ENCODE assay signal across 9 mouse cellular contexts in the genomic region with DNA sequence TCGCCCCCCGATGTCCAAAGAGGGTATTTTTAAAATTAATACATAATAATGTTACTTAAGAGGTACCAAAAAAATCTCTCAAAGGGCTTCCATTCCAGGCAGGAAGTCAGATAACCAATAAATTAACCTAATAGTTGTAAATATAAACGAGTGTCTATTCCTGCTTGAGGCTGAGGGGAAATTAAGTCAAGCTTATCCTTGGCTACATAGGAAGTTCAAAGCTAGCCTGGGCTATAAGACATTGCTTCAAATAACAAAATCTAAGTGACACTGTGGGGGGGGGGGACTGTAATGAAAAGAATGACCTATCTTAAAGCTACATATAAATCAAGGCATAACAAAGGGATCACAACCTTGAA. TPM values are rescaled to one million over a fixed set of nuclear protein-coding genes. Genes with fewer than 3 reads are reported as not detected.
DNase-seq lines count a peak whose midpoint lies in the region; ATAC-seq and TF ChIP-seq lines count a peak whose summit lies in the region.
"Had no signal": no experiment of that assay in that cellular context is flagged by ENCODE, and none has a peak within 500 bp of the region (broad histone marks: within the 10 kb centered on the region; RNA-seq: fewer than 3 reads in every experiment).

No protein-coding gene starts in this region.

- H3K4me3 ChIP-seq in heart, adult 2 months: peak overlapping the region; percentile 65
- H3K4me3 ChIP-seq in liver, embryonic 13.5 days (replicated peaks): peak overlapping the region; percentile 100

- H3K9ac ChIP-seq in heart, adult 2 months (ENCODE audit: low read depth, low read length): no peak overlapping the region
- H3K9ac ChIP-seq in liver, embryonic 13.5 days: peak overlapping the region; percentile 98

- peaks cover 3% of the 10 kb centered on the region; the same call in 1 of the 2 replicates for H3K79me2 ChIP-seq in heart, adult 2 months (replicated peaks; ENCODE audit: control insufficient read depth, insufficient read depth, low read length)

- intact Hi-C loops in heart, adult 2 months (cut with DNase I): loop anchor here (1.0 to 5.0 kb wide), 3 partner anchors 48 to 264 kb away; a partner anchor contains a TSS
- intact Hi-C loops in left cerebral cortex, postnatal 25 days (cut with DNase I): loop anchor here (5.0 kb wide), 1 partner anchor 69 kb away; no protein-coding TSS in a partner anchor

- no peaks in the 10 kb centered on the region for H3K9me3 ChIP-seq in liver, embryonic 13.5 days (replicated peaks)

- no peaks in the 10 kb centered on the region for H3K27me3 ChIP-seq in heart, adult 2 months (ENCODE audit: control insufficient read depth, insufficient read depth, low read length)
- H3K27me3 ChIP-seq in liver, embryonic 13.5 days: no peaks in the 10 kb centered on the region

- TF ChIP-seq POLR2A in heart, adult 2 months (IDR thresholded peaks at IDR 0.05; ENCODE audit: insufficient read depth, low read depth, low read length): no peak

- TF ChIP-seq CTCF in heart, adult 2 months (IDR thresholded peaks at IDR 0.05): no peak

- no peak for ATAC-seq in liver, embryonic 13.5 days (ENCODE audit: low read depth)

- peak overlapping the region; percentile 96 for H3K27ac ChIP-seq in heart, adult 2 months
- peak overlapping the region; percentile 92; the same call in 1 of the 2 replicates for H3K27ac ChIP-seq in liver, embryonic 13.5 days

- H3K4me1 ChIP-seq in heart, adult 2 months (ENCODE audit: control insufficient read depth, insufficient read depth, low read length): peaks cover 6% of the 10 kb centered on the region
- peaks cover 30% of the 10 kb centered on the region for H3K4me1 ChIP-seq in liver, embryonic 13.5 days (replicated peaks)

- WGBS in heart, adult 2 months: 3% methylated on average over 3 of the region's 3 CpGs
- 9% methylated on average over 3 of the region's 3 CpGs for WGBS in liver, embryonic 13.5 days (ENCODE audit: insufficient replicate concordance)

- peaks cover 12% of the 10 kb centered on the region for H3K36me3 ChIP-seq in heart, adult 2 months (ENCODE audit: control insufficient read depth, insufficient read depth, low read length)
- no peaks in the 10 kb centered on the region for H3K36me3 ChIP-seq in liver, embryonic 13.5 days

- DNase-seq in heart, adult 2 months: no peak
- DNase-seq in heart, adult 8-10 months (ENCODE audit: low spot score): no peak
- peak; percentile 16 for DNase-seq in thymus, postnatal 14 days
- no peak for DNase-seq in thymus, postnatal 25 days
- DNase-seq in liver, embryonic 13.5 days: no peak
- no peak for DNase-seq in cerebellum, adult 18-20 months
- DNase-seq in spleen, postnatal 36 days (ENCODE audit: low spot score in 2 of 2): no peak
- no peak for DNase-seq in left cerebral cortex, postnatal 25 days (ENCODE audit: low spot score in 2 of 2)

- H3K4me2 ChIP-seq in liver, embryonic 13.5 days: peak overlapping the region; percentile 70; the same call in 1 of the 2 replicates

- TF ChIP-seq EP300 in heart, adult 2 months (IDR thresholded peaks at IDR 0.05; ENCODE audit: insufficient read depth, low read depth, low read length): no peak

RNA-seq across cellular contexts. Expression of a gene that starts 0.5 kb away (rescaled TPM):
- 10 to 100 TPM; 14.8 to 18.0 TPM for total RNA-seq in heart, adult 2 months (2021)
- polyA plus RNA-seq in heart, adult 2 months (2012; rRNA removed): 11.7 and 16.8 TPM in 2 replicates
- 10 to 100 TPM; 16.4 to 22.3 (median 17.8) TPM for total RNA-seq in heart, adult 8-10 months (2022)
- 18.0 and 22.6 TPM in 2 replicates for polyA plus RNA-seq in liver, embryonic 13.5 days (2015; fragmentation: Nextera tagmentation; extraction: Ambion mirVana)
- total RNA-seq in left cerebral cortex, postnatal 25 days (2021): 10 to 100 TPM; 46.6 to 55.7 TPM

RNA-seq across cellular contexts. Expression of a gene that starts 22.6 kb away (rescaled TPM):
- 1 to 10 TPM; 1.2 to 1.5 TPM for total RNA-seq in heart, adult 2 months (2021)
- 4.0 and 4.9 TPM in 2 replicates for polyA plus RNA-seq in heart, adult 2 months (2012; rRNA removed)
- under 1 TPM in 3 of 4 experiments, not detected in 1; 0.34 to 0.65 (median 0.60) TPM for total RNA-seq in heart, adult 8-10 months (2022)
- 0.68 and 0.94 TPM in 2 replicates for polyA plus RNA-seq in liver, embryonic 13.5 days (2015; fragmentation: Nextera tagmentation; extraction: Ambion mirVana)
- 1 to 10 TPM; 3.8 to 6.0 TPM for total RNA-seq in left cerebral cortex, postnatal 25 days (2021)
- total RNA-seq: neutrophil, adult 5-6 weeks had no signal

RNA-seq across cellular contexts. Expression of a gene that starts 47.5 kb away (rescaled TPM):
- 1 to 10 TPM; 2.6 to 2.8 TPM for total RNA-seq in heart, adult 2 months (2021)
- 7.2 and 10.0 TPM in 2 replicates for polyA plus RNA-seq in heart, adult 2 months (2012; rRNA removed)
- total RNA-seq in heart, adult 8-10 months (2022): 1 to 10 TPM; 1.5 to 2.5 (median 2.2) TPM
- polyA plus RNA-seq in liver, embryonic 13.5 days (2015; fragmentation: Nextera tagmentation; extraction: Ambion mirVana): 0.99 and 1.1 TPM in 2 replicates
- 10 to 100 TPM in 1 of 2 experiments, 1 to 10 TPM in 1; 9.3 to 11.3 TPM for total RNA-seq in left cerebral cortex, postnatal 25 days (2021)
